Mouse (Mus musculus): ENCODE results near the gene Mfsd1. TPM values are rescaled to one million over a fixed set of nuclear protein-coding genes. Genes with fewer than 3 reads are reported as not detected.

The Mfsd1 gene
- polyA plus RNA-seq, 1 experiment from 2014 or later, result 54.4 TPM

DNA sequence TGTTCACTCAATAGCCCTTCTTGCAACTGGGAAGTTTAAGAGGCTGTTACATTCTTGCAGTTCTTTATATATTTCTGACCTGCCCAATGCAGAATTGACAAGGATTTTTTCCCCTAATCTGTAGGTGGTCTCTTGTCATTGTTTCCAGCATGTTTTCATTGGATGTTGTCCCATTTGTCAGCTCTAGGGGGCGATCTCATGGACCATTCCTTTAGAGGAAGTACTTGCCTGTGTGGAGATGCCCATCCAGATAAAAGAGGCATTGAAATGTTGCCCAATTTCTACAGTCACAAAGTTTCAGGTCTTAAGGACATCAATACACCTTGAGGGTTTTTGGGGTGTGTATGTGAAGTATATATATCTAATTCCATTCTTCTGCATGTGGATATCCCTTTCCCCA lies 9.0 kb upstream of the Mfsd1 start:
- Histone ChIP-seq H3K36me3 (no peaks in the 10 kb centered on the region), H3K27me3 (ENCODE audit: insufficient read depth, poor library complexity, severe bottlenecking) (peaks cover 14% of the 10 kb centered on the region; the same call in 1 of the 2 replicates), H3K4me1 (replicated peaks) (no peaks in the 10 kb centered on the region), H3K9me3 (no peaks in the 10 kb centered on the region), H3K4me3 (no peak overlapping the region), H3K27ac (no peak overlapping the region)
- 0% methylated on average over 1 of the region's 1 CpGs for WGBS
- no peak for DNase-seq (ENCODE audit: low spot score)

DNA sequence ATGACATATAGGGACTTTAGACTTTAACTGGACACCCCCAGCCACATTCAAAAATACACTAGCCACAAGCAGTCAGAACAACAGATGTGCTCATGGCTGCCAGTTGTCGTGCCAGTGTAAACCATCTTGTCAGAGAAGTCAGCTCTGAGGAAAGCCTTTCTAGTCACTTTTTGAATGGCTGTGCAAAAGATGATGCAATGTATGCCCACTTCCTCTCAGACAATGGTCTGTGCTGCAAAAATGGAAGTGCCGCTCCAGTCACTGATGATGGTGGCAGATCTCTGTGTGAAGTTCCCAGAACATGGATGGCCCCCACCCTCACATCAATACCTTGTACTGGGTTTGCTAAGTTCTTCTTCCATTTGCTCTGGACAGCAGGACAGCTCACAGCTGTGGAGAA lies 6.3 kb upstream of the Mfsd1 start:
- Histone ChIP-seq H3K4me3 (no peak overlapping the region), H3K27ac (no peak overlapping the region), H3K36me3 (no peaks in the 10 kb centered on the region), H3K27me3 (ENCODE audit: insufficient read depth, poor library complexity, severe bottlenecking) (peaks cover 6% of the 10 kb centered on the region; the same call in 1 of the 2 replicates), H3K4me1 (replicated peaks) (no peaks in the 10 kb centered on the region), H3K9me3 (no peaks in the 10 kb centered on the region)
- no peak for DNase-seq (ENCODE audit: low spot score)
- WGBS, result 95% methylated on average over 2 of the region's 2 CpGs

DNA sequence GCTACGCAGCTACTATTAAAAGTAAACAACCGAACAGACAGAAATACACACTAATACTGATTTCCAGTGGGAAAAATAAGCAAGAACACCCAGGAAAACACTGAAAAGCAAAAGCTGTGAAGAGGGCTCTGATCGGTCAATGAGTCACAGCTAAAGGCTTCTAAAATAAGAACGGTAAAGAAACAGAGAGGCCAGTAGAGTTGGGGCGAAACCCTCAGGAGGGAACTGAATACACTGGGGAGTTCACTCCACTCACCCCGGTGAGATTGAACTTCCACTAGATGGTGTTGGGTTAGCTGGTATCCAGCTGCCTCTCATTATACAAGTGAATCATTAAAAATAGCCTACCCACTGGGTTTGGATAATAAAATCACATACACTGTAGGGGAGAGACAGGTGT lies 5.8 kb upstream of the Mfsd1 start:
- WGBS, result 84% methylated on average over 6 of the region's 6 CpGs
- Histone ChIP-seq H3K4me1 (replicated peaks) (no peaks in the 10 kb centered on the region), H3K36me3 (no peaks in the 10 kb centered on the region), H3K4me3 (no peak overlapping the region), H3K9me3 (no peaks in the 10 kb centered on the region), H3K27me3 (ENCODE audit: insufficient read depth, poor library complexity, severe bottlenecking) (peaks cover 6% of the 10 kb centered on the region; the same call in 1 of the 2 replicates), H3K27ac (no peak overlapping the region)
- DNase-seq (ENCODE audit: low spot score), result no peak

DNA sequence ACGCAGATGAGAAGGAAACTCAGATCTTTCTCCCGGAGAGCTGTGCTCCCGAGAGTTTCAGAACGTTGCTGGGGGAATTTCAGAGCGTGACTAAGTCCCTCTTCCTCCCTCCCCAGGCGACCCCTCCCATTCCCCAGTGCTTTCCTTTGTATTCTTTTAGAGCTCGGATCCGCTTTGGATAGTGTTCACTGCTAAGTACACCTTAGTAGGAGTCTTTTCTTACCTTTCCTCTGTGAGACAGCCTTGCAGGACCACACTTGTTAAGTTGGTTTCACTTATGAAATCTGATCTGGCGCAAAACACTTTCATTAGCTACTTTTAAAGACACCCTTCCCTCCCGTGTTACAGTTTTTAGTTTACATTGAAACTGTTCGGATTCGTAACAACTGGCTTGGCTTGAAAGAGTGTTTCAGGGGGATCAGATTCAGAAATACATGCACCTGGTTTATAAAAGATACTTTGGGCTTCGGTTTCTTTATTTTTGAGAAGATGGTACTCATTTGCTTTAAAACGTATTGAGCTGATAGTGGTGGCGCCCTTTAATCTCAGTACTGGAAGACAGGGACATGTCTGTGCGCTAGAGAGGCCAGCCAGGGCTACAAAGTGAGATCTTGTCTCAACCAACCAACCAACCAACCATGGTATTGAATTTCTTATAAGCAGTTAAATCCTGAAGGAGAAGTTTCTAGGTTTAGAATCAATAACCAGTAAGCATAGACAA lies 744 bp downstream of the Mfsd1 start:
- H3K4me3 ChIP-seq, result peak overlapping the region; percentile 72
- WGBS, result 25% methylated on average over 16 of the region's 16 CpGs
- H3K4me1 ChIP-seq (replicated peaks), result peaks cover 12% of the 10 kb centered on the region
- peaks cover 19% of the 10 kb centered on the region for H3K36me3 ChIP-seq
- no peaks in the 10 kb centered on the region for H3K9me3 ChIP-seq
- no peaks in the 10 kb centered on the region for H3K27me3 ChIP-seq (ENCODE audit: insufficient read depth, poor library complexity, severe bottlenecking)
- H3K27ac ChIP-seq, result peak overlapping the region; percentile 83
- DNase-seq (ENCODE audit: low spot score), result no peak

DNA sequence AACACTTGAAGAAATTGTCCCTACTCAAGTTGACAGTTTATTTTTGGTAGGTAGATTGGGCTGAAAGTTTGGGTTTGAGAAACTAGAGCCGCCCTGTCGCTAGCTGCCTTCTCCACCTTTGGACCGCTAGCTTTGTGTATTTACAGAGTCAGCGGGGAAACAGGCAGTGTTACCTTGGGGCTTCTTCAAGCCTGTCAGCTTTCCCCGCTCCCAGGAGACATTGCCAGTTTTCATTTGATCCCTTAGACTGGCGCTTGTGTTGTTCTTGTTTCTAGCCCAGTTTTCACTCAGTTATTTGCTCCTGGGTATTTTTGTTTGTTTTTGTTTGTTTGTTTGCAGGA lies 1.3 kb downstream of the Mfsd1 start:
- no peak for DNase-seq (ENCODE audit: low spot score)
- peaks cover 12% of the 10 kb centered on the region for H3K4me1 ChIP-seq (replicated peaks)
- H3K27me3 ChIP-seq (ENCODE audit: insufficient read depth, poor library complexity, severe bottlenecking), result no peaks in the 10 kb centered on the region
- H3K9me3 ChIP-seq, result no peaks in the 10 kb centered on the region
- H3K36me3 ChIP-seq, result peaks cover 22% of the 10 kb centered on the region
- H3K4me3 ChIP-seq, result peak overlapping the region; percentile 72
- 87% methylated on average over 6 of the region's 6 CpGs for WGBS
- H3K27ac ChIP-seq, result no peak overlapping the region

DNA sequence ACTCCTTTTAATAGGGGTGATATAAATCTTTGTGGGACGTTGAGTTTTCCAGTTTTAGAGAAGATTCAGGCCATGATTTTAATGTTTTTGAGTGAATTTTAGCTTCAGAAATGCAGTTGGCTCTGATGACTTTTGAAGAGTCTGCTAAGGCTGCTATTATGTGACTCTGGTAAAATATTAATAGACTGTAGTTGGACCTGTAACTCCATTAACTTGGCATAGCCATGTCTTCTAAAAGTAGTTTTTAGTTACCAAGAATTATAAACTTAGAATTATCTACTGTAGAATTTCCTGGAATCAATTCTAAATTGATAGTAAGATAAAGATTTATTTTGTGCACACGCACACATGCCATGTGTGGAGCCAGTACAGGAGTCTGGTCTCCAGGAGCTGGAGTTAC lies 4.0 kb downstream of the Mfsd1 start:
- no peaks in the 10 kb centered on the region for H3K9me3 ChIP-seq
- WGBS, result 86% methylated on average over 2 of the region's 2 CpGs
- H3K4me3 ChIP-seq, result no peak overlapping the region
- peaks cover 49% of the 10 kb centered on the region for H3K36me3 ChIP-seq
- peaks cover 12% of the 10 kb centered on the region for H3K4me1 ChIP-seq (replicated peaks)
- no peak overlapping the region for H3K27ac ChIP-seq
- DNase-seq (ENCODE audit: low spot score), result no peak
- H3K27me3 ChIP-seq (ENCODE audit: insufficient read depth, poor library complexity, severe bottlenecking), result no peaks in the 10 kb centered on the region

DNA sequence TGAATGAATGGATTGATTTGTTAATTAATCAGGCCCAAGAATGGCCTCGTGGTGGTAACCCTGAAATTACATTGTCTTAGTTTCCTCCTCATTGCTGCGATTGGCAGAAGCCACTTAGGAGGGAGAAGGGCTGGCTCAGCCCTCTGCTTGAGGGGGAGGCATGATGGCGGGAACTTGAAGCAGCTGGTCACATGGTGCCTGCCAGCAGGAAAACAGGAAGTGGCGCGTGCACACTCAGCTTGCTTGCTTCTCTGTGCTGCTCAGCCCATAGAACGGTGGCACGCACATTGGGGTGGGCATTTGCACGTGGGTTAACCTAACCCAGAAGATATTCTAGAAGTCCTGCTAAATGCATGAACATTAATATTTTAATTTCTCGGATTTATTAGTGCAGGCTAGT lies 4.9 kb downstream of the Mfsd1 start:
- H3K36me3 ChIP-seq, result peaks cover 59% of the 10 kb centered on the region
- H3K4me3 ChIP-seq, result no peak overlapping the region
- no peak for DNase-seq (ENCODE audit: low spot score)
- H3K27me3 ChIP-seq (ENCODE audit: insufficient read depth, poor library complexity, severe bottlenecking), result no peaks in the 10 kb centered on the region
- H3K4me1 ChIP-seq (replicated peaks), result peaks cover 12% of the 10 kb centered on the region
- H3K9me3 ChIP-seq, result no peaks in the 10 kb centered on the region
- 90% methylated on average over 9 of the region's 9 CpGs for WGBS
- H3K27ac ChIP-seq, result no peak overlapping the region

DNA sequence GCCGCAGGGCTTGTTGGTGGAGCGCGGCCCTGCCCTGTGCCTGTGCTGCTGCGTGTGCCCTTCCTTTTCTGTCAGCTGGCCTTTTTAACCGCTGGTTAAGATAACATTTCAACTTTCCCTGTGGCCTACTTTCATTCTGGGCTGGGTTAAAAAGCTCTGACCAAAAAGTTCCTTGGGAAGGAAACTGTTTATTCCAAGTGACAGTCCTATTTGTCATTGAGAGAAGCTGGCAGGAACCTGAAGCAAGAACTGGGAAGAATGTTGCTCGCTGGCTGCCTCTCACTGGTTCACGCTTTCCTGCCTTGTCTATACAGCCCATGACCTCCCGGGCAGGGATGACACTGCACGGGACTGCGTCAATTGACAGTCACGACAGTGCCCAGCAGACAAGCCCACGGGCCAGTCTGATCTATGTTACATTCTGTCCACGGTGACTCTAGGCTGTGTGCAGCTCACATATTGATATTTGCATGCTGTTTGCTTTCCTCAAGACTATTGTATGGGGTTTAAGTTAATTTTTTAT lies 19.1 kb downstream of the Mfsd1 start:
- H3K27me3 ChIP-seq (ENCODE audit: insufficient read depth, poor library complexity, severe bottlenecking), result no peaks in the 10 kb centered on the region
- no peaks in the 10 kb centered on the region for H3K9me3 ChIP-seq
- H3K4me1 ChIP-seq (replicated peaks), result 0 out of 2 replicates have a peak, but pooled peaks cover 7% of the 10 kb centered on the region
- DNase-seq (ENCODE audit: low spot score), result no peak
- H3K27ac ChIP-seq, result no peak overlapping the region
- H3K36me3 ChIP-seq, result peaks cover 65% of the 10 kb centered on the region
- no peak overlapping the region for H3K4me3 ChIP-seq
- WGBS, result 94% methylated on average over 13 of the region's 13 CpGs

DNA sequence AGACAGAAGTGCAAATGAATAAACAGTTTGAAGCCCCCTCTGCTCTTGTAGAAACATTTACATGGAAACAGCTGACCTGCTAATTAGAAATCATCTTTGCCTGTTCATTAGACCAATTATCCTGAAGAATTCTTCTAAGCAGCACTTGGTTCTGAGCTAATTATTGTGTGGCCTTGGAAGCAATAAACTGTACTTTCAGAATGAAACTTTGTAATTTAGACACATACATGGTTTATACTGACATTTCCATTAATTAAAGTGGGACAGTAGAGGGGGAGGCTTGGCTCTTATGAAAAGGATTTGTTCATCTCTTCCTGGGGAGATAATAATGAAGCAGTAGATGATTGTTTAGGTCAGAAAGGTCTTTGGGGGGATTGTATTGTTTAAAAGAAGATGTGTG lies 35.7 kb downstream of the Mfsd1 start:
- no peak overlapping the region for H3K27ac ChIP-seq
- H3K27me3 ChIP-seq (ENCODE audit: insufficient read depth, poor library complexity, severe bottlenecking), result no peaks in the 10 kb centered on the region
- H3K4me3 ChIP-seq, result no peak overlapping the region
- H3K36me3 ChIP-seq, result no peaks in the 10 kb centered on the region
- DNase-seq (ENCODE audit: low spot score), result no peak
- no peaks in the 10 kb centered on the region for H3K9me3 ChIP-seq
- no peaks in the 10 kb centered on the region for H3K4me1 ChIP-seq (replicated peaks)

DNA sequence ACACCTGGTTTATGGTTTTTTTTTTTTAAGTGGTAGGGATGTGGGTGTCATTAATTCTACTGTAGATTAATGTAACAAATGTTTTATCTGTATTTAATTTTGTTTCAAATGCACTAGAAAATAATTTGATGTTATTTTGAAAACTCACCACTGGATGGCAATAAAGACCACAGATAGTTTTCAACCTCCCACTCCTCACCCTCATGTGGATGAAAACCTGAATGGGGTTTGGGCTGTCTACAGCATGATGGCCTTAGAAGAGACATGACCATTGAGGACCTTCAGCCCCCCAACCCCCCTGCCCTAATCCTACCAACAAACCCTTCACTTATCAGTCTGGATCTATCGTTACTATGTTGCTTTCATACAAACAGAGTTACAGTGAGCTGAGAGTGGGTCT lies 42.1 kb downstream of the Mfsd1 start:
- Histone ChIP-seq H3K27me3 (ENCODE audit: insufficient read depth, poor library complexity, severe bottlenecking) (no peaks in the 10 kb centered on the region), H3K36me3 (no peaks in the 10 kb centered on the region), H3K27ac (no peak overlapping the region), H3K4me1 (replicated peaks) (no peaks in the 10 kb centered on the region), H3K4me3 (no peak overlapping the region), H3K9me3 (no peaks in the 10 kb centered on the region)
- DNase-seq (ENCODE audit: low spot score), result no peak
- 98% methylated on average over 1 of the region's 1 CpGs for WGBS

DNA sequence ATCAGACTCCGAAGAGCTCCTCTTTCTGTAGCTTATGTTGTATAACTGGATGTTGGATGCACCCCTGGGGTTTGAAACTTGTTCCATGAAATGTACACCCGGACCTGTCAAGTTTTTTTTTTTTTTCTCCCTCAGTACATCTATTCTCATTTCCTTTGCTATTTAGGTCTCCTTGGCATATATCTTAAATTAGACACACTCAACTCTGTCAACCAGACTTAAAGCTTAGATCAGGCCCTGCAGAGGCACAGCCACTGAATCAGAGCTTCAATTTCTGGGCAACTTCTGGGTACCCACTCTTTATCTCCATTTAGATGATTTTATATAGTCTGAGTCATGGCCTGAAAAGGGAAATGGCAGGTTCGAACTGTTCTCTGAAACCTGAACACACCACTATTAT lies 60.6 kb downstream of the Mfsd1 start:
- no peaks in the 10 kb centered on the region for H3K36me3 ChIP-seq
- H3K4me3 ChIP-seq, result no peak overlapping the region
- WGBS, result 85% methylated on average over 3 of the region's 3 CpGs
- no peaks in the 10 kb centered on the region for H3K9me3 ChIP-seq
- H3K27me3 ChIP-seq (ENCODE audit: insufficient read depth, poor library complexity, severe bottlenecking), result no peaks in the 10 kb centered on the region
- DNase-seq (ENCODE audit: low spot score), result no peak
- H3K4me1 ChIP-seq (replicated peaks), result 0 out of 2 replicates have a peak, but pooled peaks cover 6% of the 10 kb centered on the region
- H3K27ac ChIP-seq, result no peak overlapping the region

DNA sequence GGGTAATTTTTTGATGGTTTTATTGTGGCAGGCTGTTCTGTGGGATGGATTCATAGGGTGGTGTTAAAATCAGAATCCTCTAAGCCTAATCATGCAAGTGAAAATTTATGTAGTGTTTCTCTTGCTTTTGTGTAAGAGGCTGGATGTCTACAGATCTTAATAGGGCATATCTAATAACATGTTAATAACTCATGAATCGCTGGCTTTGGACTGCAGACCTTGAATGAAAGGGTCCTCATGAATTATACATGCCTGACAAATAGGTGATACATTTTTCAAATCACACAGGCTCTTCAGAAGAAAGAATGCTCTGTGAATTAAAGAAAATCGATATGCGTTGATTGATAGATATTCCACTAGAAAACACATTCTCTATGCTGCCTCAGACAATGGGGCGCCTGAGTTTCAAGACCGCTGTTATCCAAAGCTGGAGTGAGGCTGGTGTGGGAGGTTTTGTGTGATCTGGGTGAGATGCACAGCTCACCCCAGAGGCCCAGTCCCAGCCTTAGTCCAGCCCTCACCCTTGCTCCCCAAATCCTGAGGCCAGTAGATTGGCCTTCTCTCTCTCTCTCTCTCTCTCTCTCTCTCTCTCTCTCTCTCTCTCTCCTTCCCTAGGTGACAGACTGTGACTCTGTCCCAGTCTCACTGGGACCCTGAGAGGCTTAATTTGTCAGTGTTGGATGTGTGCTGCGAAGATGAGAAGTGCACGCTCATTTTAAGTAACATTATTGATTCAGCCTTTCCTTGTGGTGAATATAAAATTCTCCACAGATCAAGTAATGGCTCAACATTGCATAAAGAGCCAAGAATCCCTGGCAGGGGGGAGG lies 63.3 kb downstream of the Mfsd1 start:
- Histone ChIP-seq H3K4me3 (no peak overlapping the region), H3K27ac (peak overlapping the region; percentile 10), H3K27me3 (ENCODE audit: insufficient read depth, poor library complexity, severe bottlenecking) (no peaks in the 10 kb centered on the region), H3K4me1 (replicated peaks) (0 out of 2 replicates have a peak, but pooled peaks cover 6% of the 10 kb centered on the region), H3K9me3 (no peaks in the 10 kb centered on the region), H3K36me3 (no peaks in the 10 kb centered on the region)
- WGBS, result 62% methylated on average over 7 of the region's 7 CpGs
- DNase-seq (ENCODE audit: low spot score), result peak; percentile 14
